Mouse (Mus musculus): ENCODE data around the gene Myh9.

DNA sequence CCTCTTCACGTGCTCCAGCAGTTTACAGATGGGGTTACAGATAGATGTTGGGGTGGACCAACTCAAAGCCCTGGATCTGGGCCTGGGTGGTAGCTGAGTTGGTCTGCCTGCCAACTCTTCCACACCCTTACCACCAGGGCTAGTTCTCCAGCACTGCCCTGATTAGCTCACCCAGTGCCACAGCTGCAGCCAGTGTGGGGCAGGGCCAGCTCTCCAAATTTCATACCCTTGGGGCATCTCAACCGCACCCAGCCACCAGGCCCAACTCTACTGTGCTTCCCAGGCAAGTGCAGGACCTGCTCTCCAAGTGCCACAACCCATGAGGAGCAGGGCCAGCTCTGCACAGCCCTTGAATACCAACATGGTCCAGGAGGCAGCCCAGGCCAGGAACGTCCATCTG lies 37.8 kb upstream of the Myh9 start:
- no peak for TF ChIP-seq CTCF (IDR thresholded peaks at IDR 0.05)
- no peak for TF ChIP-seq EP300 (IDR thresholded peaks at IDR 0.05)

All from lung, postnatal 0 days (tissue).